Mouse (Mus musculus): Measurements from ENCODE around the gene 1810055G02Rik. TPM values are rescaled to one million over a fixed set of nuclear protein-coding genes. Genes with fewer than 3 reads are reported as not detected.

The 1810055G02Rik gene
- total RNA-seq, 1 experiment from 2014 or later, result 5.1 TPM

DNA sequence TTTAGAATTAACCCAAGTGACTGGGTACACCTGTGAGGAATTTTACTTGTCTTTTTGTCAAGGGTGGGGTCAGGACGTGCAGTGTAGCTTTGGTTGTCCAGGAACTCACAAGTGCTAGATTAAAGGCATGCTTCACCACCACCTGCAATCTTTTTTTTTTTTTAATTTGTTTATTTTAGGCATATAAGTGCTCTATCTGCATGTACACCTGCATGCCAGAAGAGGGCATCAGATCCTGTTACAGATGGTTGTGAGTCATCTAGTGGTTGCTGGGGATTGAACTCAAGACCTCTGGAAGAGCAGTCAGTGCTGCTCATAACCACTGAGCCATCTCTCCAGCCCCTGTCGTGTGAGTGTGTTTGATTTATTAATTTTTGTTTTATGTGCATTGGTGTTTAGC lies 20.8 kb downstream of the 1810055G02Rik start:
- no peak for ATAC-seq (ENCODE audit: extremely low read depth, insufficient number of reproducible peaks, low FRiP score, poor library complexity, severe bottlenecking)

- ATAC-seq (ENCODE audit: extremely low read depth, insufficient number of reproducible peaks, low FRiP score, poor library complexity, severe bottlenecking), result peak; percentile 70
These were observed 22.9 kb downstream of the 1810055G02Rik start for GRCm38 (mm10) chr19:3730781-3731646.

DNA sequence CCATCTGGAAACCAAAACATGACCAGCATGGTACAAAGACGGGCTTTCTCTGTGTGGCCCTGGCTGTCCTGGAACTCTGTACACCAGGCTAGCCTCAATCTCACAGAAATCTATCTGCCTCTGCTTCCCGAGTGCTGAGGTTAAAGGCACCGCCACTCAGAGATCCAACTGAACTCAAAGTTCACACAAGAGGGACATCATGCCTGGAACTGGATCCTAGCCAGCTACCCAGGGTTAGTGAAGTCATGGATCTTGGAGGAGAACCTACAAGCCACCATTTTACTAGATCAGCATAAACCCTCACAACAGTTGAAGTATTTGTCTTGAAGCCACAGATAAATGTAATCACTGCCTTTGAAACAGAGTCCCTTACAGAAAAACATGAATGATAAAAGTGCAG lies 27.9 kb downstream of the 1810055G02Rik start:
- no peak for ATAC-seq (ENCODE audit: extremely low read depth, insufficient number of reproducible peaks, low FRiP score, poor library complexity, severe bottlenecking)

DNA sequence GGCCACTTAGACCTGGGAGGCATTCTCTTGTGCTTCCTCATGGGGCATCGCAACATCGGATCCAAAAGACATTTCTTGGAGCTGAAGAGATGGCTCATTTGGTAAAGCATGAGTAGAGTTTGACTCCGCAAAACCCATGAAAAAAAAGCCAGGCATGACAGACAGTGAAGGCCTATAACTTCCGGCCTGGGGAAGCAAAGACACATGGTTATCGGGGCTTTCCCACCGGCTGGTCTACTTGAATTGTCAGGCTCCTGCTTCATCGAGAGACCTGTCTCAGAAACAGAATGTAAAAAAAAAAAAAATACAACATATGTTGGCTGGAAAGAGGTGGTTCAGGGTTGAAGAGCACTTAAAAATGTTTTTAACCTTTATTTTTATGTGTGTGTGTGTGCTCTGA lies 31.6 kb downstream of the 1810055G02Rik start:
- no peak for ATAC-seq (ENCODE audit: extremely low read depth, insufficient number of reproducible peaks, low FRiP score, poor library complexity, severe bottlenecking)

DNA sequence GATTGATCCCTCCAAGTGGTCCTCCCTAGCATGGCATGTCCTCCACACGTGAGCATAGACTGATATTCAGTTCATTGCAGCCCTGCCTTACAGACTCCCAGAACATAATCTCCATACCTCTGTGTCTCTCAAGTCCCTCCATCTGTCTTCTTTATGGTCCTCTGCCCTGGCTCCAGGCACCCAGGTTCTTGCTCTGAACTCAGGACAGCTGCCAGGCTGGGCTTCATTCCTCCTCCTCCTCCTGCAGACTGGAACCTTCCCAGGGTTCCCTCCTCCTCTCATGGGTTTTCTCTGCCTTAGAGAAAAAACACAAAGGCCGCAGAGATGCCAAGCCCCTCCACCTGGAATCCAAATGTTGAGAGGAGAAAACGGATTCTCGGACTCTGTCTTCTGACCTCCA lies 34.6 kb downstream of the 1810055G02Rik start:
- no peak for ATAC-seq (ENCODE audit: extremely low read depth, insufficient number of reproducible peaks, low FRiP score, poor library complexity, severe bottlenecking)

GRCm38 (mm10) chr19:3743362-3743761 lies 35.3 kb downstream of the 1810055G02Rik start:
- no peak for ATAC-seq (ENCODE audit: extremely low read depth, insufficient number of reproducible peaks, low FRiP score, poor library complexity, severe bottlenecking)

- ATAC-seq (ENCODE audit: extremely low read depth, insufficient number of reproducible peaks, low FRiP score, poor library complexity, severe bottlenecking), result 0 out of 2 replicates have a peak, but pooled peaks have one; percentile 13
These were observed 35.9 kb downstream of the 1810055G02Rik start for GRCm38 (mm10) chr19:3743851-3744512.

- ATAC-seq (ENCODE audit: extremely low read depth, insufficient number of reproducible peaks, low FRiP score, poor library complexity, severe bottlenecking), result 0 out of 2 replicates have a peak, but pooled peaks have one; percentile 20
These were observed 44.6 kb downstream of the 1810055G02Rik start for GRCm38 (mm10) chr19:3752621-3753239.

GRCm38 (mm10) chr19:3753240-3753633 lies 45.1 kb downstream of the 1810055G02Rik start:
- ATAC-seq (ENCODE audit: extremely low read depth, insufficient number of reproducible peaks, low FRiP score, poor library complexity, severe bottlenecking), result no peak

DNA sequence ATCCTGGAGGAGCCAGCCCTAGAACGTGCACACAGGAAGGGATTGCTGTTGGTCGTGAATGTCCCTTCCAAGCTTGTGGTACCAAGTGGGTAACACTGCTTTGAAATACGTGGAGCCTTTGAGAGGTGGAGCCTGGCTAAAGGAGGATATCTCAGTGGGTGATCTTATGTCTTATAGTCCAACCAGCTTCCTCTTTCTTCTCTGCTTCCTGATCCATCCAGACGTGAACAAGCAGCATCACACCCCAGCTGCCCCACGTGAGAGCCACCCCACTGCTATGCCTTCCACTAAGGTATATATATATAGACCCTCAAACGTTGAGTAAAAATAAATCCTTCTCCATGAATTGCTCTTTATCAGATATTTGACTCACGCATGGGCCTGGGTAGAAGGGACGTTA lies 45.6 kb downstream of the 1810055G02Rik start:
- peak; percentile 66; the same call in 1 of the 2 replicates for ATAC-seq (ENCODE audit: extremely low read depth, insufficient number of reproducible peaks, low FRiP score, poor library complexity, severe bottlenecking)

- ATAC-seq (ENCODE audit: extremely low read depth, insufficient number of reproducible peaks, low FRiP score, poor library complexity, severe bottlenecking), result no peak
These were observed 49.8 kb downstream of the 1810055G02Rik start for GRCm38 (mm10) chr19:3757861-3758260.

GRCm38 (mm10) chr19:3765221-3765820 lies 57.2 kb downstream of the 1810055G02Rik start:
- no peak for ATAC-seq (ENCODE audit: extremely low read depth, insufficient number of reproducible peaks, low FRiP score, poor library complexity, severe bottlenecking)

GRCm38 (mm10) chr19:3766378-3766777 lies 58.3 kb downstream of the 1810055G02Rik start:
- ATAC-seq (ENCODE audit: extremely low read depth, insufficient number of reproducible peaks, low FRiP score, poor library complexity, severe bottlenecking), result no peak

- no peak; the same call in 1 of the 2 replicates for ATAC-seq (ENCODE audit: extremely low read depth, insufficient number of reproducible peaks, low FRiP score, poor library complexity, severe bottlenecking)
These were observed 59.2 kb downstream of the 1810055G02Rik start, which contains the start of gene Kmt5b for GRCm38 (mm10) chr19:3767276-3767780. Gene Kmt5b (plus strand): TSS chr19:3767421.

Other genes starting within 250 kb of the 1810055G02Rik start
- gene Ppp6r3, start 132.5 kb upstream of the 1810055G02Rik start, total RNA-seq (2017), result 146 and 156 TPM in 2 replicates
- 0.93 and 0.98 TPM in 2 replicates for gene Lrp5, start 21.7 kb upstream of the 1810055G02Rik start, total RNA-seq (2017)
- gene Kmt5b, start 59.1 kb downstream of the 1810055G02Rik start, total RNA-seq (2017), result 159 and 166 TPM in 2 replicates
- 16.6 and 26.0 TPM in 2 replicates for gene Chka, start 143.5 kb downstream of the 1810055G02Rik start, total RNA-seq (2017)
- gene Tcirg1, start 198.8 kb downstream of the 1810055G02Rik start, total RNA-seq (2017), result 158 and 167 TPM in 2 replicates
- gene Ndufs8, start 204.5 kb downstream of the 1810055G02Rik start, total RNA-seq (2017), result 34.7 and 40.1 TPM in 2 replicates
- gene Aldh3b1, start 221.5 kb downstream of the 1810055G02Rik start, total RNA-seq (2017), result 78.5 and 85.2 TPM in 2 replicates
- gene Unc93b1, start 226.9 kb downstream of the 1810055G02Rik start, total RNA-seq (2017), result 628 and 632 TPM in 2 replicates

All from neutrophil, adult 5-6 weeks (primary cell).